In genomic region chr12:70647516-70647915, GRCm38 (mm10) we compare ENCODE assay signal across 14 mouse cellular contexts.
A peak's percentile ranks its signal among the peaks of the same experiment; 100 is the strongest.
DNase-seq lines count a peak whose midpoint lies in the region; ATAC-seq lines count a peak whose summit lies in the region.
"Had no signal": no experiment of that assay in that cellular context is flagged by ENCODE, and none has a peak within 500 bp of the region (broad histone marks: within the 10 kb centered on the region; RNA-seq: fewer than 3 reads in every experiment).

No protein-coding gene starts in this region.

- no peak overlapping the region for H3K9ac ChIP-seq in heart, embryonic 13.5 days
- no peak overlapping the region for H3K9ac ChIP-seq in midbrain, embryonic 13.5 days (replicated peaks)
- H3K9ac ChIP-seq: midbrain, embryonic 12.5 days had no signal

- intact Hi-C loops in heart, postnatal 25 days (cut with DNase I) = no loop called here

- H3K27me3 ChIP-seq in heart, embryonic 13.5 days (replicated peaks) = no peaks in the 10 kb centered on the region
- no peaks in the 10 kb centered on the region for H3K27me3 ChIP-seq in midbrain, embryonic 13.5 days
- H3K27me3 ChIP-seq: midbrain, embryonic 12.5 days had no signal

- no peak for ATAC-seq in heart, embryonic 13.5 days (ENCODE audit: extremely low read depth, insufficient number of reproducible peaks, low FRiP score, low TSS enrichment)
- no peak for ATAC-seq in midbrain, embryonic 13.5 days
- ATAC-seq: forebrain, embryonic 14.5 days had no signal

- H3K9me3 ChIP-seq in heart, embryonic 13.5 days = no peaks in the 10 kb centered on the region
- no peaks in the 10 kb centered on the region for H3K9me3 ChIP-seq in midbrain, embryonic 13.5 days
- H3K9me3 ChIP-seq: midbrain, embryonic 12.5 days had no signal

- H3K4me2 ChIP-seq in heart, embryonic 13.5 days = no peak overlapping the region
- H3K4me2 ChIP-seq in midbrain, embryonic 13.5 days (replicated peaks) = no peak overlapping the region
- H3K4me2 ChIP-seq: midbrain, embryonic 12.5 days had no signal

- WGBS in heart, embryonic 13.5 days = 30% methylated on average over 6 of the region's 6 CpGs
- 47% methylated on average over 6 of the region's 6 CpGs for WGBS in midbrain, embryonic 13.5 days

- H3K36me3 ChIP-seq in heart, embryonic 13.5 days = no peaks in the 10 kb centered on the region
- no peaks in the 10 kb centered on the region for H3K36me3 ChIP-seq in midbrain, embryonic 13.5 days
- H3K36me3 ChIP-seq: midbrain, embryonic 12.5 days had no signal

- no peak overlapping the region for H3K4me3 ChIP-seq in heart, embryonic 13.5 days
- H3K4me3 ChIP-seq in midbrain, embryonic 13.5 days (replicated peaks) = no peak overlapping the region
- H3K4me3 ChIP-seq: erythroblast, embryonic 14.5 days; midbrain, embryonic 12.5 days had no signal

- H3K4me1 ChIP-seq in heart, embryonic 13.5 days = peaks cover 50% of the 10 kb centered on the region
- H3K4me1 ChIP-seq in midbrain, embryonic 13.5 days (replicated peaks) = no peaks in the 10 kb centered on the region
- H3K4me1 ChIP-seq: midbrain, embryonic 12.5 days had no signal

- no peak for DNase-seq in heart, adult 8-10 months (ENCODE audit: low spot score)
- peak; percentile 28 for DNase-seq in urinary bladder, postnatal 14 days (ENCODE audit: low spot score)
- no peak for DNase-seq in urinary bladder, adult 18-20 months (ENCODE audit: low spot score in 2 of 2)
- peak; percentile 29 for DNase-seq in heart, postnatal 25 days (ENCODE audit: low spot score)
- DNase-seq in embryo, embryonic 10.5 days (ENCODE audit: low spot score) = no peak
- DNase-seq: cerebellum, adult 8-10 months; kidney, adult 18-20 months; kidney, postnatal 10 days; retina, postnatal 1 day had no signal

- peak overlapping the region; percentile 78; the same call in 1 of the 2 replicates for H3K27ac ChIP-seq in heart, embryonic 13.5 days (replicated peaks)
- no peak overlapping the region for H3K27ac ChIP-seq in midbrain, embryonic 13.5 days
- H3K27ac ChIP-seq: midbrain, embryonic 12.5 days had no signal

Comparison
In these comparisons a context has a peak if more than half of its experiments do, and no peak if none do; other contexts are left out.
1. DNase-seq: peak in urinary bladder, postnatal 14 days (single experiment) and heart, postnatal 25 days (single experiment); none in heart, adult 8-10 months (single experiment), urinary bladder, adult 18-20 months (0 of 2) and embryo, embryonic 10.5 days (single experiment).